Mouse (Mus musculus): ENCODE results near the gene Cadm4. TPM values are rescaled to one million over a fixed set of nuclear protein-coding genes. Genes with fewer than 3 reads are reported as not detected.
"Not testable (repeated sequence)": the region's sequence is repeated elsewhere in the genome, so short reads cannot be mapped to it uniquely, and the experiment has no call there.

Gene Cadm4
- polyA plus RNA-seq, 1 experiment from 2014 or later, result 0.83 TPM

DNA sequence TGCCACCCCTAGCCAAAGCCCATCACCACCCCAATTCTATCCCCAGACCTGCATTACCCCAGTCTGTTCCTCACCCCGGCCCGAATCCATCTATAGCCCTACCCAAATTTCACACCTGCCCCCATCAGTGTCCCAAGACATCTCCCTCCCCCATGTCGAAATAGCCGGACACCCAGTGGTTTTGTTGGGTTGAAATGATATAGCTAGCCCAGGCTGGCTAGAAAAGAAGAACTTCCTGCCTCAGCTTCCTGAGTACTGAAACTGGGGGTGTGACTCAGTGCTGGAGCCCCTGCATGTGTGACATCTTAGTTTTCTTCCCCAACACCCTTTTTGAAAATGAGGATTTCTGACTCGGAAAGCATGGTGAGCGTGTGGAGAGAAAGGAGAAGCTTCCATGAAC, 15.0 kb upstream of the Cadm4 start:
- no peak for DNase-seq (ENCODE audit: low spot score)

DNA sequence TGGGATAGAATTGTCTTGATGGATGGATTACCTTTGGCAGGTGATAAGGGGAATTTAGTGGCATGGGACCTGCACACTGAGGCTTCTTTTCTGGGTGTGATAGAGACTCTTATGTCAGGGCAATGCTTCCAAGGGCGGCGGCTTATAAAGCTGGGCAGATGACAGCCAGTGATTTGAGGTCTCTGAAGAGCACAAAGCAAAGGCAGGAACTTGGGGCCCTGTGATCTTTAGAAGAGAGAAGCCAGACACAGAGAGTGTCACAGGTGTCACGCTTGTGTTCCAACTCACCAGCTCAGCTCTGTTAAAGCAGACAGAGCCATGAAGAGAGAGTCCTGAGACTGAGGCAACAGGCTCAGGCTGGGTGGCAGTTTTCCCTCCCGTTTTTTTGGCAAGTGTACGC, 13.9 kb upstream of the Cadm4 start:
- DNase-seq (ENCODE audit: low spot score), result peak; percentile 81

GRCm38 (mm10) chr7:24469126-24469525, 12.7 kb upstream of the Cadm4 start:
- no peak for DNase-seq (ENCODE audit: low spot score)

DNA sequence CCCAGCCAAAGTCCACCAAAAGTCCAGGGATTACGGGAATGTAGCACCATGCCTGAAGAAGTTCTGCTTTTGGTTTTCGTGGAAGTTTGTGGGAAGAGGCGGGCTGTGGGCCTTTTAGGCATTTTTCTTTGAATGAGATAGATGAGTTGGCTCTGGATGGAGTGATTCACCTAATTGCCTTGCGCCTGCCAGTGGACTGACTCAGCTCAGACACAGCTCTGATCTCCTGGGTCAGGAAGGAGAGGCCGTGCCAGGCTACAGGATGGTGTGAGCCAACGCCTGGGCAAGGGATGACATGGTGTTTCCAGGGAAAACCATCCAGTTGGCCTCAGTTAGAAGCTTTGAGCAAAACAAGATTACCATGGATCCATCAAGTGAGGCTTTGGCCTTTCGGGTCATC, 11.5 kb upstream of the Cadm4 start:
- DNase-seq (ENCODE audit: low spot score), result no peak

DNA sequence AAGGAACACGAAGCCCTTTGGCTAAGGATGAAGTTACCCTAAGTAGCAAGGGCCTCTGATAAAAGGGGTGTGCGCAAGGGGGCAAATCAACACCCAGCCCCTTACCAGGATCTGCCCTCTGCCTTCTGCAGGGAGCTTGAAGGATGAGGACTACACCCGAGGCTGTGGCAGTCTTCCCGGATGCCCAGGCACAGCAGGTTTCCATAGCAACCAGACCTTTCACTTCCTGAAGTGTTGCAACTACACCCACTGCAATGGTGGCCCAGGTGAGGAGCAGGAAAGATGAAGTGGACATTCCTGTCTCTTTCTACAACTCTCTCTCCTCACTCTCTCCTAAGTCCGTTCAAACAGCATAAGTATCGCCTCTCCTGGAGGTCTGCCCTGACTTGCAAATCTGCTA, 9.4 kb upstream of the Cadm4 start:
- no peak for DNase-seq (ENCODE audit: low spot score)

DNA sequence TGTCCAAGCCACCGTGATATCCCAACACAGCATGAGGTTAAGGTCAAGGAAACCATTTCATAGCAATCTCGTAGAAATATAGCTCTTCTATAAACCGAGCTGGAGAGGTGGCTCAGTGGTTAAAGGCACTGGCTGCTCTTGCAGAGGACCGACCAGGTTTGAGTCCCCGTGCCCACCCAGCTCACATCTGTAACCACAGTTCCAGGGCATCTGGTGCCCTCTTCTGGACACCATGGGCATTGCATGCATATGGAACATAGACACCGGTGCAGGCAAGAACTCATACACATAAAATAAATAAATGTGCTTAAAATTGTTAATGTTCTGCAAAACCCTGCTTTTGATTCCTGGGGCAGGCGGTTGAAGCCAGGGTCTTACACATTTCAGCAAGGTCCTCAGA, 8.9 kb upstream of the Cadm4 start:
- DNase-seq (ENCODE audit: low spot score), result peak; percentile 60

GRCm38 (mm10) chr7:24473913-24474529, 7.8 kb upstream of the Cadm4 start:
- peak; percentile 58 for DNase-seq (ENCODE audit: low spot score)

- no peak for DNase-seq (ENCODE audit: low spot score)
Observed at GRCm38 (mm10) chr7:24474811-24475506, 6.9 kb upstream of the Cadm4 start.

GRCm38 (mm10) chr7:24476338-24476737, 5.5 kb upstream of the Cadm4 start:
- DNase-seq (ENCODE audit: low spot score), result no peak

DNA sequence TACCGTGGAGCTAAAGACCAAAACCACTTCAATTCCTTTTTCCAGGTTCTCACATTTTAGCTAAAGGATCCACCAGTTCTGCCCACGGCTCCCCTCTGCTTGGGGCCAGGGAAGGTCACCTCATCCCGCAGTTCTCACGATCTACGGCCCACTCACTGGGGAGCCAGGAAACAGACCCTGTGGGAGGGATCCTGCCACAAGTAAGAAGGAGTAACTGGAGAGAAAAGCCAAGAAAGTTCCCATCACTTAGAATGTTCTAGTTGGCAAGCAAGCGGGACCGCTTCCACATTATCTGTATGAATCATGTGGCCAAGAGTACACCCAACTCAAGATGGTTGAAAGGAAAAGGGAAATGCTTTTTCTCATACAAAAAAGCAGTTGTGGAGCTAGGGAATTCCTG, 5.0 kb upstream of the Cadm4 start:
- no peak for DNase-seq (ENCODE audit: low spot score)

DNA sequence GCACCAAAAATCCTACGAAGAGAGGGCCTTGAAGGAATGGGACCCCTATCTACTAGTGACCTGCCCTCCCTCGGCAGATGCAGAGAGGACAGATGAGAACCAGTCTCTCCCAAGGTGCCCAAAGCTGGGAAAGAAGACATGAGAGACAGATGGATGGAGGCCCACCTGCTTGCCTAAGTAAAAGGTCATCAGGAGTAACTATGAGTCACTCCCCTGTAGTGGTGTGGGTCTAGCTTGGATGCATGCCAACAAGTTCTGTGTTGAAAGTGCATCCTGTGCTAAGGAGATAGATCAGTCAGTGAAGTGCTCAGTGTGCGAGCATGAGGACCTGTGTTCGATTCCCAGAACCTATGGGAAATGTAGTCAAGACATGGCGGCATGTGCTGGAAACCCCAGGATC, 2.9 kb upstream of the Cadm4 start:
- DNase-seq (ENCODE audit: low spot score), result no peak

DNA sequence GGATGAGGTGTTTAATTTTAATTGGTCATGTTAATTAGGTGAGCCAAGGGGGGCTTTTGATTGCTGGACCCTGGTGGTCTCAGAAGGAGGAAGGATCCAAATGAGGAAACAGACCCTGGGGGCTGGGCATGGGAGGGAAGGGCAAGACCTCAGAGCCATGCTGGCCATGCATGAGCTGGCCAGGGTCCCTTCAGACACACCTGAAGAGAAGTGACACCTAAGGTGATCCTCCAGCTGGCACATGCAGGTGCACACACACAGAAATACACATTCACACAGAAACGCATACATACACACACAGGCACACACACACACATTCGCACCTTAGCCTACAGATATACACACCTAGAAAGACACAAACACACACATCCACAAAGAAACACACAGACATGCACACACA, 2.1 kb upstream of the Cadm4 start:
- DNase-seq (ENCODE audit: low spot score), result no peak

DNA sequence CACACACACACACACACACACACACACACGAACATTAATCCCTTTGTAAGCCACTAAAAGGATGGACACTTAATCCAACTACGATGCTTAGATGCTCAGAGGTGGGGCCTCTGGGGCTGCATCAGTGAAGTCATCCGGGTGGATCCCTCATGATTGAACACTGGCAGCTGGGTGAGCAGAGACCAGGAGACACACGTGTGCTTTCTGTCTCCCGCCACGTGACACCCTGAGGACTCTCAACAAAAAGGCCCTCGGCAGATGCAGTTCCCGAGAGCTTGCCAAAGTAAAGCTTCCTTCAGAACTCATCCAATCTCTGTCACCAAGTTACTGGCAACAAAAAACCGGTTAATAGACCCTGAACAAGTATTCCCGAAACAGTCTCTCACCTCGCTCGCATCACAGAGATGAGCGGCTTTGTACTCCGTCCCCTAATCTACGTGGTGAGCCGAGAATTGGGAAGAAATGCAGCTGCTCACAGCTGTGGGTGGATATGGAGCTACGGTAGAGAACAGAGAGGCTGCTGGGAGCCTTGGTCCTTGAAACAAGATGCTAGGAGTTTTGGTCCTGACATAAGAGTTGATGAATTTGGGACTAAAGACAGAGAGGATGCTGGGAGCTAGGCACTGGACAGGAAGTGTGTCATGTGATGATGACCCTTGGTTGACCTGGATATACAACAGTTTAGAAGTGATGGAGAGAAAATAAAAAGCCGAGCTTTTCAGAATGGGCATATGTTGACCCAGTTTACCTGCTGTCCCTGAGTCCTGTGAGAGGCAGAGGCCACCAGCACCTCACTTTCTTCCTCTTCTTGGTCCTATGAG, 1.5 kb upstream of the Cadm4 start:
- no peak for DNase-seq (ENCODE audit: low spot score)

DNA sequence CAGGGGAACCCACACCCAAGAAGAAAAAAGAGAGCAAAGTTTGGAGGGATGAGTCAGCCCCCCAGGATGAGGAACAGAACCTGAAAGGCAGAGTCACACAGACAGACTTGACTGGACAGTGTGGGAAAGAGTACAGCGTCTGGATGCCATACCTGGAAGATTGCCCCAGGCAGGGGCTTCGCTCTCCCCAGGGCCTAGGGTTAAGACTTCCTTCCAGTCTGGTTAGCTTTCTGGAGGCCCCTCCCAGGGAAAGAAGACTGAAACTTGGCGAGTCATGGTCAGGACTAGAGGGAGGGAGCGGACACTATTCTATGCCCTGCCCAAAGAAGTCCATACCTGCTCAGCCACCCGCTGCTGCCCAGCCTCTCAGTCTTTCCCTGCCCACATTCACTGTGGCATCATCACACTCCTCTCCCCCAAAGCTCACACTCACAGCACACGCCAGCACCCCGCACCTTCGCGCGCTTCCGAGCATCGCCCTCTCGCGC, 793 bp upstream of the Cadm4 start:
- no peak for DNase-seq (ENCODE audit: low spot score)

GRCm38 (mm10) chr7:24482208-24483020, 591 bp downstream of the Cadm4 start:
- no peak for DNase-seq (ENCODE audit: low spot score)

- not testable (repeated sequence) for DNase-seq (ENCODE audit: low spot score)
Observed at GRCm38 (mm10) chr7:24483291-24483690, 1.5 kb downstream of the Cadm4 start.

- DNase-seq (ENCODE audit: low spot score), result no peak
Observed at GRCm38 (mm10) chr7:24485481-24485880, 3.7 kb downstream of the Cadm4 start.

GRCm38 (mm10) chr7:24486654-24487130, 4.9 kb downstream of the Cadm4 start:
- DNase-seq (ENCODE audit: low spot score), result no peak

DNA sequence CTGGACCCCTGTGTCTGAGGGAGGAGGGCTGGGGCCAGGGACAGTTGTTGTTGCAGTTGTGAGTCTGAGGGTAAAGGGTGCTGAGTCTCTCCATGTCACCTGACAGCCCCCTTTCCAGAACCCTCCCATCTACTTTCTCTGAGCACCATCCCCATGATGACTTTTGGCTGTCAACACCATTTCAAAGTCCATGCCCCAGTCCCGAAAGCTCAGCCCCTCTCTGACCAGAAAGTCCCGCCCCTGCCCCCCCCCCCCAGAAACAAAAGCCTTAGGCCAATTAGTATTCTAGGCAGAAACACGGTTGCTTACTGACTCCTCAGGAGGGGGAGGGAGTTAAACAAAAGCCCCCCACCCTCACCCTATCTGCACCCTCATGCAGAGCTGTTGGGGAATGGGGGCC, 5.6 kb downstream of the Cadm4 start:
- DNase-seq (ENCODE audit: low spot score), result no peak

DNA sequence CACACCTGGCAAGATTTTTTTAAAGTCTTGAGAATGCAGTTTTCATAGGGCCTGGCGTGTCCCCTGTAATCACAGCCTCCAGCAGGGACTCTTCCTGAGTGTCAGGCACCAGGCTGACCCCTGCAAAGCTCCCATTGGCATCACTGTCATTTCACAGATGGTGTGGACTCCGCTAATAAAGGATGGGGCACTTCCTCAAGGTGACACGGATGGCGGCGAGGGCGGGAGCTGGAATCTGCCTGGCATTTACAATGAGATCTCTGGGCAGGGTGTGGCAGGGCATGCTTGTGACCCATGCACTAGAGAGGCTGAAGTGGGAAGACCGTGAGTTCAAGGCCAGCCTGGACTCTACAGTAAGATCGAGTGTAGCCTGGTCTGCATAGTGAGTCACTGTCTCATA, 6.5 kb downstream of the Cadm4 start:
- no peak for DNase-seq (ENCODE audit: low spot score)

- DNase-seq (ENCODE audit: low spot score), result no peak
Observed at GRCm38 (mm10) chr7:24499856-24500577, 18.2 kb downstream of the Cadm4 start.
